Mouse (Mus musculus) kidney, embryonic 16.5 days (tissue): Measurements from ENCODE around the gene Ttll10. TPM values are rescaled to one million over a fixed set of nuclear protein-coding genes. Genes with fewer than 3 reads are reported as not detected.

Experiments used
- microRNA counts: library from miRNA; unstranded; fragments of <30 nt; microRNA quantifications from one replicate; lab custom pipeline; 2016
- microRNA-seq: library from miRNA; unstranded; fragments of <30 nt; microRNA quantifications from one replicate; pipeline ENCODE4, GENCODE M21; 2016
- polyA plus RNA-seq: library from polyadenylated mRNA; unstranded; fragments of >200 nt; fragmentation: Nextera tagmentation; extraction: Ambion mirVana; gene quantifications from 2 replicates; pipeline ENCODE4 v1.2.1, GENCODE M21; 2015

Ttll10 gene
- polyA plus RNA-seq, 1 experiment from 2014 or later: 7.4 TPM

MicroRNA genes within 50 kb of the gene (microRNA counts, 519-probe panel; counts per million panel counts)
- microRNA mmu-miR-200a (lab: Ali Mortazavi, UCI) (3,878 counts per million, percentile 87 among the panel's probes with 10 or more counts), microRNA mmu-miR-200b (lab: Ali Mortazavi, UCI) (4,434 counts per million, percentile 93 among the panel's probes with 10 or more counts), microRNA mmu-miR-429 (lab: Ali Mortazavi, UCI) (4,820 counts per million, percentile 96 among the panel's probes with 10 or more counts)

Small RNA genes lying within 50 kb of the gene (microRNA-seq; reads per million reads assigned to microRNA genes)
- 1,085 reads per million, percentile 80 among the genes with 10 or more reads in this experiment for gene Mir200a
- gene Mir200b: 5,433 reads per million, percentile 93 among the genes with 10 or more reads in this experiment
- 17,755 reads per million, percentile 96 among the genes with 10 or more reads in this experiment for gene Mir429

Other genes starting within 250 kb of the Ttll10 start
- gene Ccnl2, start 246.9 kb downstream of the Ttll10 start, polyA plus RNA-seq: 168 and 179 TPM in 2 replicates
- 143 and 157 TPM in 2 replicates for gene Aurkaip1, start 228.1 kb downstream of the Ttll10 start, polyA plus RNA-seq
- 119 and 125 TPM in 2 replicates for gene Mxra8, start 219.7 kb downstream of the Ttll10 start, polyA plus RNA-seq
- gene Dvl1, start 212.0 kb downstream of the Ttll10 start, polyA plus RNA-seq: 5.5 and 6.3 TPM in 2 replicates
- 0.22 and 0.40 TPM in 2 replicates for gene Tas1r3, start 196.1 kb downstream of the Ttll10 start, polyA plus RNA-seq
- gene Cptp, start 190.0 kb downstream of the Ttll10 start, polyA plus RNA-seq: 20.0 TPM in 2 replicates
- gene Ints11, start 189.9 kb downstream of the Ttll10 start, polyA plus RNA-seq: 72.9 and 80.1 TPM in 2 replicates
- 51.4 and 55.1 TPM in 2 replicates for gene Pusl1, start 167.6 kb downstream of the Ttll10 start, polyA plus RNA-seq
- 16.5 and 17.6 TPM in 2 replicates for gene Acap3, start 167.6 kb downstream of the Ttll10 start, polyA plus RNA-seq
- 100.0 and 102 TPM in 2 replicates for gene Ube2j2, start 115.6 kb downstream of the Ttll10 start, polyA plus RNA-seq
- gene C1qtnf12, start 97.1 kb downstream of the Ttll10 start, polyA plus RNA-seq: 123 and 137 TPM in 2 replicates
- gene B3galt6, start 66.8 kb downstream of the Ttll10 start, polyA plus RNA-seq: 18.0 and 18.7 TPM in 2 replicates
- 173 and 182 TPM in 2 replicates for gene Sdf4, start 66.5 kb downstream of the Ttll10 start, polyA plus RNA-seq
- 0.90 and 1.2 TPM in 2 replicates for gene Tnfrsf4, start 45.6 kb downstream of the Ttll10 start, polyA plus RNA-seq
- 1.3 and 2.5 TPM in 2 replicates for gene Tnfrsf18, start 33.2 kb downstream of the Ttll10 start, polyA plus RNA-seq
- 48.3 and 48.7 TPM in 2 replicates for gene 9430015G10Rik, start 50.6 kb upstream of the Ttll10 start, polyA plus RNA-seq
- 0.19 and 0.32 TPM in 2 replicates for gene Rnf223, start 71.1 kb upstream of the Ttll10 start, polyA plus RNA-seq
- 109 and 111 TPM in 2 replicates for gene Agrn, start 138.1 kb upstream of the Ttll10 start, polyA plus RNA-seq
- 2.2 and 2.8 TPM in 2 replicates for gene Isg15, start 141.4 kb upstream of the Ttll10 start, polyA plus RNA-seq
- gene AW011738, start 143.9 kb upstream of the Ttll10 start, polyA plus RNA-seq: 8.1 and 8.7 TPM in 2 replicates
- gene Perm1, start 156.5 kb upstream of the Ttll10 start, polyA plus RNA-seq: 0.70 and 0.90 TPM in 2 replicates
- 22.3 and 24.1 TPM in 2 replicates for gene Plekhn1, start 175.4 kb upstream of the Ttll10 start, polyA plus RNA-seq
- 70.2 and 81.1 TPM in 2 replicates for gene Noc2l, start 176.6 kb upstream of the Ttll10 start, polyA plus RNA-seq
- gene Samd11, start 196.2 kb upstream of the Ttll10 start, polyA plus RNA-seq: 0.39 and 0.69 TPM in 2 replicates